Mouse (Mus musculus) cortical plate, adult 2 months (tissue): ENCODE measurements around the gene Usp50.

Experiments
- CTCF ChIP-seq: fragments of 200-500 bp; IDR thresholded peaks from 2 replicates; pipeline ENCODE4 v1.5.1; 2011; ENCODE audit warnings: mild to moderate bottlenecking, control low read depth, low read length; ENCODE audit not compliant: insufficient read depth; ENCODE audit errors: extremely low read depth
- POLR2A ChIP-seq: fragments of 200-500 bp; IDR thresholded peaks from 2 replicates; pipeline ENCODE4 v1.6.1; 2011; ENCODE audit warnings: mild to moderate bottlenecking, low read length, control low read depth; ENCODE audit not compliant: insufficient read depth; ENCODE audit errors: extremely low read depth

- TF ChIP-seq POLR2A = no peak
- no peak for TF ChIP-seq CTCF
Observed at GRCm38 (mm10) chr2:126798455-126798854, 15.2 kb upstream of the Usp50 start.
